Comparison of ENCODE assay signal across 10 mouse cellular contexts in the genomic region with DNA sequence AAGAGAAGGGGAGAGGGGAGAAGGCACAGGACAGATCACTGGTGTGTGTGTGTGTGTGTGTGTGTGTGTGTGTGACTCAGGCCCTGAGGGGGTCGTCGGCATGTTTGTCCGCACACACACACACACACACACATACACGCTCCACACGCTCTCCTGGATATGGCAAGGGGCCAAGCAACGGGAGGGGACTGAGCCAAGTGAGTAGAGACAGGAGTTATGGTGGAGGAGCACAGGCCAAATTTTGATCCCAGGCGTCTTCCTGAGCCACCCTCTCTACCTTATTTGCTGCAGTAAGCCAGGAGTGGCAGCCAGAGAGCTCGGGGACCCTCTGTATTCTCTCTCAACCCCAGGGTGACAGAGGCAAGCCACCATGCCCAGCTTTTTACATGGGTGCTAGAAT. TPM values are rescaled to one million over a fixed set of nuclear protein-coding genes. Genes with fewer than 3 reads are reported as not detected.
DNase-seq lines count a peak whose midpoint lies in the region; ATAC-seq lines count a peak whose summit lies in the region.
"Had no signal": no experiment of that assay in that cellular context is flagged by ENCODE, and none has a peak within 500 bp of the region (broad histone marks: within the 10 kb centered on the region; RNA-seq: fewer than 3 reads in every experiment).

No protein-coding gene starts in this region.

- H3K27ac ChIP-seq in kidney, embryonic 15.5 days, result no peak overlapping the region
- no peak overlapping the region for H3K27ac ChIP-seq in midbrain, embryonic 10.5 days (replicated peaks)
- H3K27ac ChIP-seq: embryonic facial prominence, embryonic 12.5 days; hindbrain, embryonic 15.5 days had no signal

- no peak for ATAC-seq in kidney, embryonic 15.5 days (replicated peaks; ENCODE audit: low FRiP score)

- H3K36me3 ChIP-seq in kidney, embryonic 15.5 days, result 0 out of 2 replicates have a peak, but pooled peaks cover 3% of the 10 kb centered on the region
- 0 out of 2 replicates have a peak, but pooled peaks cover 3% of the 10 kb centered on the region for H3K36me3 ChIP-seq in midbrain, embryonic 10.5 days
- H3K36me3 ChIP-seq: embryonic facial prominence, embryonic 12.5 days; hindbrain, embryonic 15.5 days had no signal

- no peaks in the 10 kb centered on the region for H3K9me3 ChIP-seq in kidney, embryonic 15.5 days (replicated peaks)
- no peaks in the 10 kb centered on the region for H3K9me3 ChIP-seq in midbrain, embryonic 10.5 days (replicated peaks)
- H3K9me3 ChIP-seq: embryonic facial prominence, embryonic 12.5 days; hindbrain, embryonic 15.5 days had no signal

- 21% methylated on average over 8 of the region's 8 CpGs for WGBS in kidney, embryonic 15.5 days
- 93% methylated on average over 7 of the region's 8 CpGs for WGBS in midbrain, embryonic 10.5 days

- H3K4me1 ChIP-seq in kidney, embryonic 15.5 days, result peaks cover 88% of the 10 kb centered on the region
- H3K4me1 ChIP-seq in midbrain, embryonic 10.5 days, result peaks cover 21% of the 10 kb centered on the region

- H3K4me3 ChIP-seq in kidney, embryonic 15.5 days (replicated peaks), result no peak overlapping the region
- no peak overlapping the region for H3K4me3 ChIP-seq in midbrain, embryonic 10.5 days
- H3K4me3 ChIP-seq: embryonic facial prominence, embryonic 12.5 days; hindbrain, embryonic 15.5 days had no signal

- DNase-seq in kidney, adult 18-20 months, result no peak
- DNase-seq in T-cell, adult 2 months (ENCODE audit: low spot score), result peak; percentile 0
- DNase-seq in adrenal gland, postnatal 36 days, result peak; percentile 72 to 77
- peak; percentile 59 to 70 for DNase-seq in kidney, postnatal 4 days
- no peak for DNase-seq in layer of hippocampus, adult 8-10 months (ENCODE audit: low spot score in 2 of 2)
- DNase-seq in midbrain, embryonic 10.5 days (ENCODE audit: low spot score), result no peak

- peak overlapping the region; percentile 3; the same call in 1 of the 2 replicates for H3K4me2 ChIP-seq in kidney, embryonic 15.5 days
- H3K4me2 ChIP-seq: embryonic facial prominence, embryonic 12.5 days; hindbrain, embryonic 15.5 days; midbrain, embryonic 11.5 days had no signal

- H3K27me3 ChIP-seq in kidney, embryonic 15.5 days, result no peaks in the 10 kb centered on the region
- no peaks in the 10 kb centered on the region for H3K27me3 ChIP-seq in midbrain, embryonic 10.5 days (ENCODE audit: low read depth, poor library complexity, severe bottlenecking)
- H3K27me3 ChIP-seq: embryonic facial prominence, embryonic 12.5 days; hindbrain, embryonic 15.5 days had no signal

- H3K9ac ChIP-seq in kidney, embryonic 15.5 days, result no peak overlapping the region
- H3K9ac ChIP-seq: embryonic facial prominence, embryonic 12.5 days; hindbrain, embryonic 15.5 days had no signal

RNA-seq across cellular contexts. Expression of gene Tpst2, which starts 12.7 kb away (rescaled TPM):
- 53.4 and 60.0 TPM in 2 replicates for polyA plus RNA-seq in kidney, embryonic 15.5 days (2015; fragmentation: Nextera tagmentation; extraction: Ambion mirVana)
- total RNA-seq in adrenal gland, postnatal 36 days (2021), result 100 to 1,000 TPM; 198 to 275 TPM
- total RNA-seq in layer of hippocampus, adult 8-10 months (2022), result 10 to 100 TPM; 33.0 to 49.0 (median 39.5) TPM
- 35.9 and 37.0 TPM in 2 replicates for polyA plus RNA-seq in midbrain, embryonic 10.5 days (2016; fragmentation: Nextera tagmentation; extraction: Ambion mirVana)

RNA-seq across cellular contexts. Expression of gene Crybb1, which starts 33.6 kb away (rescaled TPM):
- 2.1 and 2.4 TPM in 2 replicates for polyA plus RNA-seq in kidney, embryonic 15.5 days (2015; fragmentation: Nextera tagmentation; extraction: Ambion mirVana)
- 1 to 10 TPM; 3.4 to 3.9 TPM for total RNA-seq in adrenal gland, postnatal 36 days (2021)
- total RNA-seq in layer of hippocampus, adult 8-10 months (2022), result 1 to 10 TPM; 3.5 to 6.2 (median 4.4) TPM
- polyA plus RNA-seq in midbrain, embryonic 10.5 days (2016; fragmentation: Nextera tagmentation; extraction: Ambion mirVana), result 0.41 and 0.91 TPM in 2 replicates

RNA-seq across cellular contexts. Expression of gene Cryba4, which starts 36.9 kb away (rescaled TPM):
- 0.99 and 1.1 TPM in 2 replicates for polyA plus RNA-seq in kidney, embryonic 15.5 days (2015; fragmentation: Nextera tagmentation; extraction: Ambion mirVana)
- total RNA-seq in adrenal gland, postnatal 36 days (2021), result 10 to 100 TPM; 55.5 to 60.8 TPM
- total RNA-seq in layer of hippocampus, adult 8-10 months (2022), result 1 to 10 TPM; 1.1 to 1.7 (median 1.3) TPM
- 0.43 and 1.4 TPM in 2 replicates for polyA plus RNA-seq in midbrain, embryonic 10.5 days (2016; fragmentation: Nextera tagmentation; extraction: Ambion mirVana)

RNA-seq across cellular contexts. Expression of gene Tfip11, which starts 36.9 kb away (rescaled TPM):
- 30.5 and 33.8 TPM in 2 replicates for polyA plus RNA-seq in kidney, embryonic 15.5 days (2015; fragmentation: Nextera tagmentation; extraction: Ambion mirVana)
- 10 to 100 TPM; 36.3 to 37.8 TPM for total RNA-seq in adrenal gland, postnatal 36 days (2021)
- total RNA-seq in layer of hippocampus, adult 8-10 months (2022), result 10 to 100 TPM; 40.5 to 43.7 (median 42.7) TPM
- polyA plus RNA-seq in midbrain, embryonic 10.5 days (2016; fragmentation: Nextera tagmentation; extraction: Ambion mirVana), result 43.0 and 47.6 TPM in 2 replicates

RNA-seq across cellular contexts. Expression of gene Srrd, which starts 53.6 kb away (rescaled TPM):
- polyA plus RNA-seq in kidney, embryonic 15.5 days (2015; fragmentation: Nextera tagmentation; extraction: Ambion mirVana), result 38.5 and 44.8 TPM in 2 replicates
- 10 to 100 TPM; 35.5 to 63.7 TPM for total RNA-seq in adrenal gland, postnatal 36 days (2021)
- total RNA-seq in layer of hippocampus, adult 8-10 months (2022), result 10 to 100 TPM; 26.1 to 30.5 (median 28.1) TPM
- polyA plus RNA-seq in midbrain, embryonic 10.5 days (2016; fragmentation: Nextera tagmentation; extraction: Ambion mirVana), result 48.7 and 51.0 TPM in 2 replicates

Comparison
In these comparisons a context has a peak if more than half of its experiments do, and no peak if none do; other contexts are left out.
1. DNase-seq: peak in T-cell, adult 2 months (single experiment), adrenal gland, postnatal 36 days (2 of 2) and kidney, postnatal 4 days (2 of 2); none in kidney, adult 18-20 months (single experiment), layer of hippocampus, adult 8-10 months (0 of 2) and midbrain, embryonic 10.5 days (single experiment).
2. RNA of gene Cryba4, which starts 36.9 kb away (total RNA-seq): 55.5 to 60.8 TPM in adrenal gland, postnatal 36 days; 1.1 to 1.7 TPM in layer of hippocampus, adult 8-10 months; every median in the first group is over 10 times any median in the second.